Mouse (Mus musculus) frontal cortex, adult (tissue): ENCODE data around the gene Baz2b.

Source experiments
- ATAC-seq: cut with Nextera tagmentation; 2 replicates; pipeline ENCODE4 v1.9.2; 2017; ENCODE audit warnings: mild to moderate bottlenecking, moderate library complexity, mixed read lengths; ENCODE audit not compliant: low TSS enrichment

The Baz2b gene

DNA sequence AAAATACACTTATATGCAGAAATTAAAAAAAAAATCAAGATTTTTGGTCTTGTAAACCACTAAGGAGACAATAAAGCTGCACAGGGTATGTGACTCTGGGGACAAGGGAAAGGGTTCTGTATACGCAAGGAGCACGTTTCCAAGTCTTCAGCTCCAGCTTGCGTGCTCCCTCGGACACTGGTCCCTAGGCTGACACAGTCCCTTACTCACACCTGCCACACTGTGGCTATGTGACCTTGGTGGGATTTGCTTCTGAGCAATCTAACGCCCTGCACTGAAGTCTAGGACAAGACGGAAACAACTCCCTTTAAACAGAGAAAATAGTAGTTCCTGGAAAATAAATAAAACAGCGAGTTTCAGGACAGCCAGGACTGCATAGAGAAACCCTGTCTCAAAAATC is 253.7 kb downstream of the Baz2b start:
- ATAC-seq: no peak

DNA sequence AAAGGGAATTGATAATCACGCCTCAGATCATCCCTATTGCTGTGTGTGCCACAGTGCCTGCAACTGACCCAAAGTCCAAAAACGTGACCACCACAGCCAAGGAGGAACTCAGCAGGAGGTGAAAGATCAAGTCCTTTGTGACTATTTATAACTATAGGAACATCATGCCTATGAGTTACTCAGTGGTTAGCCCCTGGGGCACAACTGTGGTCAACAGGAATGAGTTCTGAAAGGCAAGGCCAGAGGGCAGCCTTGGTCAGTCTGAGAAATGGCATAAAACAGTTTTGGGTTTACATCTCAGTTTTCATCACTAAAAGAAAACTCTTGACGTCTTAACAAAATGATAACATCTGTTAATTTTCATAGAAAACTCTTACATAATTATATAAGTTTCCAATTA is 254.8 kb downstream of the Baz2b start:
- ATAC-seq: no peak

DNA sequence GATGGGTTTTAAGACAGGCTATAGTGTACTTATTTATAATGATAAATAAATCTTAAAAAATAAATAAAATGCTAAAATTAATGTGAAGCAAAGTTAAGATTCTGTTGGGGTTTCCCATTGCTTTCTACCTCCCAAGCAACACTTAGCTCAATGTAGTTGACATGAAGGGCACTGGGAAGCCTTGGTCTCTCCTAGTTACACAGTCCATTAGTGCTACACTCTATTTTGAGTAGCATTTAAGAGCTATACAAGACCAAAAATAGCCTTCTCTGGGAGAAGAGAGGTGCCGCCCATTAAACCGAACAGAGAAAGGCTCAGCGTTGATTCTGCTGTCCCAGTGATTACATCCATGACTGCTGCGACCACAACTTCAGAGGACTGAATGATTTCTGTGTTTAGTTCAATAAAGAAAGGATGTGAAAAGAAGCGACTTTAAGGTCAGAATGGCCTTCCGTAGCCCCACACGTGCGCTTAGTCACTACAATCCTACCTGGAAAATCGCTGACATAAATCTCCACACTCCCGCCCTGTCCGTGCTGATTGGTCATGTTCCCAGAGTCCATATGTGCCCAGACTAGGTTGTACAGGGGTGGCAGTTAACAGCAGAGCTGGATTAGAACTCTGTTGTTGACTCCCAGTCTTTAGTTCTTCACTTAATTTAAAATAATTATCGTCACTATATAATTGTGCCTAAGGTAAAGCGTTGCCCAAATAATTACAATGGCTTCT is 257.2 kb downstream of the Baz2b start:
- no peak for ATAC-seq

DNA sequence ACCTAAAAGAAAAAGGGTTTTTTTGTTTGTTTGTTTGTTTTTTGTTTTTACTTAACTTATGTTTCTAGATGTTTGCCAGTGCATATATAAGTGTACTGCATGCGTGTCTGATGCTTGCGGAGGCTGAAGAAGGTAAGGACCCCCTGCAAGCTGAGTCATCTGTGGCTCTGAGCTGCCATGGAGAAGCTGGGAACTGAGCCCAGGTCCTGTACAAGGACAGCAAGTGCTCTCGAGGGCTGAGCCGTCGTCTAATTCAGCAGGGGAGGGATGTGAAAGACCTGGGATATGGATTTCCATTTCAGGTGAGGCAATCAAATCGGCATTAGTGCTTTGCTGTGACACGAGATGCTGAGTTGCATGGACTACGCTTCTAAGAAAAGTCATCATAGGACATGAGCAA is 257.9 kb downstream of the Baz2b start:
- ATAC-seq: no peak

DNA sequence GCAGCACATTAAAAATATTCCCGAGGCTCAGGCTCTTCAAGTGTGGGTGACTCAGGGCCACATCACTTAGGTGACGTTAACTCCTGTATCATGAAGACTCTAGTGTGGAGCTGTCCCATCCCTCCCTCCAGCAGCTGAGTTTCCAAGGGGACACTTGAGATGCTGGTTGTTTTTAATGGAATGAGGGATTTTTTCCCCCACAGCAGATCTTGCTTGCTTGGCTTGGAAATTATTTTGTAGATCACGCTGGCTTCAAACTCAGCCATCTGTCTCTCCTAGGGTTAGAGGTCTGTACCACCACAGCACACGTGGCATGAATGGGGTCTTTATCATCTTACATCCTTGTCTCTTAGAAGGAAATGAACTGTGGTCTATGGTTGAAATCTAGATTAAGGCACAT is 258.5 kb downstream of the Baz2b start:
- no peak for ATAC-seq

DNA sequence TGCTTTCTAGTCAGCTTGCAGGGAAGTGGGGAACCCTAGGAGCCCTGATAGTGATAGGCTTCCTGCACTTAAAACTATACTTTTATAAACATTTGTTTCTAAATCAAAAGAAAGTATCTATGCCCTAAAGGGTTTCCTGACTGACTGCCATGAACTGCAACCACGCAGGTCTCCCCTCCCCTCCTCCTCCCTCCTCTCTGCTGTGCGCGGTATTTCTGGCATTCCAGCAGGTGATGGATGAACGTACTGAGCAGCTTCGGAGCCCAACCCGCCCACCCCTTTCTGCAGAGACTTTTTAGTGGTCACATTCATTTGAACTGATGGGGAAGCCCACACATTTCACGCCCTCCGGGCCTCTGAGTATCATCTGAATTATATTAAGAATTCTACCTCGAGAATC is 273.3 kb downstream of the Baz2b start:
- no peak for ATAC-seq

DNA sequence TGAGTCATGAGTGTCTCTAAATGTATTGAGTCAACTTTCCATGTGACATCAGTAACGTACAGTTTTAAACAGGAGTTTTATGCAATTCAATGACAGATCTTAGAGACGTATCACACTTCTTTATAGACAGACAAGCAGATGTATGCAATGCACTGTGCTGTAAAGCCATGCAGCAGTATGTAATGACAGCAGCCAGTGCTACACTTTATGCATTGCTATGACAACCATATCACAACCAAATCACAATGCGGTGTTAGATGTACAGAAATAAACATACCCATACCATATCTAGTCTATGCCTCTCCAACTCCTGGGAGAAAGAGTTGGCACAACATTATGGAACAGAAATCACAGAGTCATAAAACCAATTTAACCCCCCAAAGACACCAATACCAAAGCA is 276.5 kb downstream of the Baz2b start:
- 0 out of 2 replicates have a peak, but pooled peaks have one; percentile 16 for ATAC-seq

DNA sequence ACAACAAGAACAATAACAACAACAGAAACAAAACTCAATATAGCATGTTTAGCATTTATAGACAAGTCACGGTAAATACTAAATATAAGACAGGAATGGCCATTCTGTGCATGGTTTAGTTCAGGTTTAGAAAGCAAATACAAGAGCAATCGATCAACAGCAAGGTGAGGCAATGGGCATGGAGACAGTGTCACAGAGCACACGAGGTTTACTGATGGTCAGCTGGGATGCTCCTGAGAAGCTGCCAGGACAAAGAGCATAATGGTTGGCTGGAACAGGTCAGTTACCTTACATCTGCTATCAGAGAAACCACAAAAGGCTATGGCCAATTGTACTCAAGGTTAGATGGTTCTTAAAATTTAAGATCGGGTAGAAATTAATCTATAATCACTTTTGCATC is 277.4 kb downstream of the Baz2b start:
- ATAC-seq: no peak

DNA sequence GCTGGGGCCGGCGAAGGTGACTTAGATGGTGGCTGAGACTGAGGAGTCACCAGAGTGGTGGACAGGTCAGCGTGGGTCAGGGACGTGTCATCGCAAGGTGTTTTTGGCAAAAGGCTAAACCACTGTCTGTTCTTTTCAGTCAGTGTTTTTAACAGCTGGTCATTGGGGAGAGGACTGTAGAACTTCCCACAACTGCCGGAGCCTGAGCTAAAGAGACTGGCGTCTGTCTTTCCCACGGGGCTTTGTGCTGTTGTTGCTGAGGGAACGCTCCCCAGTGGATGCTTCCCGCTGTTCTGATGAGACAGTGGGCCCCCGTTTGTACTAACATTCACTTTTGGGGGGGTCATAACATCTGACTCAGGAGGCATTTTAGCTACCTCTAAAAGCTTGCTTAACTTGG is 296.0 kb downstream of the Baz2b start:
- no peak for ATAC-seq

DNA sequence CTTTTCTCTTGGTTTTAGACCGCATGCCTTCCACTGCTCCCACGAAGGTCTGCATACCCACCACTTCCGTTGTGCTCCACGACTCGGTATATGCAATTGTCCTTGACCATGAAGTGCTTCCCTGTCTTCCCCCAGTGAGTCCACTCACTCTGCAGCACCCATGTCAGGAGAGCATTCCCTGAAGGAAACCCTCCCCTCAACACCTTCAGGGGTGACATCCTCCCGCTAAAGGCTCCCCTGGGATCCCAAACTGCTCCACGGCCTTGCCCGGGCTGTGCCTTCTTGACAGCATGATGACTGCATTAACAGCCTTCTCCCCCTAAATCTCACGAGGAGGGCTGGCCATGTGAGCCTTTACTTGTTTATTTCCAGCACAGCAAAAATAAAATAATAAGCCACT is 301.6 kb downstream of the Baz2b start:
- ATAC-seq: no peak

DNA sequence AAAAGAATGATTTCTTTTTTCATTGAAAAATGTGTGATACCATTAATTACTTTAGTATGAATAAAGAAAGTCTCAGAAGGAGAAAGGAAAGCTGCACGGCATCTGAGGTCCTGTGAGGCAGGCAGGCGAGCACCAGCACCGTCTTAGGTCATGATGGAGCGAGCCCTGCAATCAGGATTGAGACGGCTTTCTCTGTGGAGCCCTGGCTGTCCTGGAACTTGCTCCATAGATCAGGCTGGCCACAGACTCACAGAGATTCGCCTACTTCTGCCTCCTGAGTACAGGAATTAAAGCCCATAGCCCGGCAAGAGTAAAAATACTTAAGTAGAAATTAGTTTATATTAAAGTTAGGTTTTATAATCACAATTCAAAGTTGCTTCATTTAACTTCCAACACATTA is 305.6 kb downstream of the Baz2b start:
- ATAC-seq: no peak

DNA sequence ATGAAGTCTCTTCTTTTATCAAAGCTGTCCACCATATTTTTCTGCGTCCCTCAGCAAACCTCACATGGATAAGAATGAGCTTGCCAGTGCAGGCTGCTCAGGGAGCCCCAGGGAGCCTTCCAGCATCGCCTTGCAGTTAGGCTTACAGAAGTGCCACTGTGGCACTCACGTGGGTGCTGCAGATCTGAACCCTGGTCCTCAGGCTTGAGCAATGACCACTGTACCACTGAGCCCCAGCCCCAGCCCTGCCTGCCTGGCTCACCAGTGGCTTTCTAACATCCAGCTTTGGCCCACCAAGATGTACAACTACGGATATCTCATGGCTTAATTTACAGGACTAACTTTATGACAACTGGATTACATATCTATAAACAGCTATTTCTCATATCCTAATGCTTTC is 311.0 kb downstream of the Baz2b start:
- ATAC-seq: no peak

DNA sequence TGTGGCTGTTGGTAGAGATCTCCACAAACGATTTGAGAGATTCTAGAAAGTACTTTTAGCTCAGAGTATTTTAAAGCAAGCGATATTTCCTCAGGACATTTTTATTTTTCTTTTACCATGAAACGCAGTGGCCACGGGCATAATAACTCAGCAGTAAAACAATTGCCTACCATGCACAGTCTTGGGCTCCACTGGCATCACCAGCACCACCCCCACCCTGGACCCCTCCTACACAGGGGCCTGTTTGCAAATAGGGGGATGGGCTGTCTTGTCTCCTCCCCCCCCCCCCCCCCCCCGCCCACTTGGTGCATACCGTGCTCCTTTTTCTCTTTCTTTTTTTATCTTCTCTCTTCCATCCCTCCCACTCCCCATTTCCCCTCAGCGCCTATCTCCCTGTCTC is 311.5 kb downstream of the Baz2b start:
- no peak for ATAC-seq

DNA sequence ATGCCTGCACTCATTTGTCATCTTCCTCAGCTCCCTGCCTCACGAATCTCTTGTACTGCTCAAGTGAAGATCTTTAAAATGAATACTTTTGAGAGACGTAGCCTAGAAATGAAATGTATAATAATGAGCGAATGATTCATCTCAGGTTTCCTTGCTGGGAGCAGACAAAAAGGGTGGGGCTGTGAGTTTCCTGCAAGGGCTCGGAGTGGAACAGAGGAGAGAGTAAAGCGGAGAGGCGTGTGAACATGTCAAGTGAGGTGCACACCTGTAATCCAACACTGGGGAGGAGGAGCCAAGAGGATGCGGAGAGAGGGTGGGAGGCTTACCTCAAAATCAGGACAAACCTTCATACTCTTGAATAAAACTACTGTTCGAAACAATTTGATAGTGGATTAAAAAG is 312.8 kb downstream of the Baz2b start:
- ATAC-seq: peak; percentile 48; the same call in 1 of the 2 replicates

DNA sequence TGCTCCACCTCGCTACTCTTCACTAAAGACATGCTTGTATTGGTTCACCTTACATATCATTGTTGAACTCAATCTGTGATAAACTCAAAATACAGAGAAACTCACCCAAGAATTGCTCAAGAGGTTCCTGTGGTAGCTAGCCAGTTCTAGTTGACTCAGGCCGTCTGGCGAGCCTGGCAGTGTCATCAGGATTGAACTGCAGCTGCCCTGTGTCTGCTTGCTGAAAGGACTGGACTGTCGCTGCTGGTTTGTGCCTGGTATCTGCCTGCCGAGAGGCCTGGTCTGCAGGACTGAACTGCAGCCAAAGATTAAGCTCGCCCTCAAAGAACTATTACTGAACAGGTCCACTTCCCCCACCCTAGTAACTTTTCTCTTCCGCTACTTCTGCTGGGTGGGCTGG is 313.2 kb downstream of the Baz2b start:
- no peak for ATAC-seq

DNA sequence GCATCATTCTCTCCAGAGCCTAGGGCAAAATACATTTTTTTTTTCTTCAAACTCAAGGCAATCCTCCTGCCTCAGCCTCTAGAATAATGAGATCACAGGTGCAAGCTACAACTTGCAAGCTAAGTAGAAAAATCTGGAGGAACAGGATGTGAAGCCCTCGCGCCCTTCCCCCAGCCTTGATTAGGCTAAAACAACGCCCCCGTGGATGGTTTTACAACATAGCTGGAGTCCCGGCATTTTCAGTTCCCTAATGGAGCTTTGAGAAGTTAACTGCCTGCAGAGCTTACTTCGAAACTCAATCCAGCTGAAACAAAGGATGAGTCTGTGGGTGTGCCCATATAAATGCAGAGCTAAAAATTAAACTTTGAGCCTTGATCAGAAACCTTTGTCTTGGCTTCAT is 319.9 kb downstream of the Baz2b start:
- ATAC-seq: no peak

DNA sequence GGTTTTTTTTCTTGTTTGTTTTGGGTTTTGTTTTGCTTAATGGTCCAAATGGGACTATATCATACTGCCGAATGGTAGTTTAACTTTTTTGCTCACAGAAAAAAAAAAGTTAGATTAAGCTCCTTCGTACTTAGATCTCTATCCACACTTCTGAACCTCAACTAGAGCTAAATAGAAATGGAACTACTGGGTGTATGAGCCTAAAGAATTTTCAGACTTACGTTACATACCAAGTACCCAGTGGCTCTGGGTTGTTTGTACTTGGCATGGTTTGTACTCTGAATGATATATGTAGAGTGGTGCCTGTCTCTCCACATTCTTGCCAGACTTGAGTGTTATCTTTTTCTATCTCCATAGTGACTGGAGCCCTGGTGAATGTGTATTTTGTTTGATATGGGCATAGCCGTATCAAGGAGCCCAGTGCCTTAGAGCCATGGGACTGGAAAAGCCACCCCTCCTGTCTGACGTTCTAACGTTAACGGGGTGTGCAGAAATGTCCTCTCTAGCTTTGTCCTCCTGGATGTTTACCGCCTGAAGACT is 326.8 kb downstream of the Baz2b start:
- ATAC-seq: peak; percentile 50

DNA sequence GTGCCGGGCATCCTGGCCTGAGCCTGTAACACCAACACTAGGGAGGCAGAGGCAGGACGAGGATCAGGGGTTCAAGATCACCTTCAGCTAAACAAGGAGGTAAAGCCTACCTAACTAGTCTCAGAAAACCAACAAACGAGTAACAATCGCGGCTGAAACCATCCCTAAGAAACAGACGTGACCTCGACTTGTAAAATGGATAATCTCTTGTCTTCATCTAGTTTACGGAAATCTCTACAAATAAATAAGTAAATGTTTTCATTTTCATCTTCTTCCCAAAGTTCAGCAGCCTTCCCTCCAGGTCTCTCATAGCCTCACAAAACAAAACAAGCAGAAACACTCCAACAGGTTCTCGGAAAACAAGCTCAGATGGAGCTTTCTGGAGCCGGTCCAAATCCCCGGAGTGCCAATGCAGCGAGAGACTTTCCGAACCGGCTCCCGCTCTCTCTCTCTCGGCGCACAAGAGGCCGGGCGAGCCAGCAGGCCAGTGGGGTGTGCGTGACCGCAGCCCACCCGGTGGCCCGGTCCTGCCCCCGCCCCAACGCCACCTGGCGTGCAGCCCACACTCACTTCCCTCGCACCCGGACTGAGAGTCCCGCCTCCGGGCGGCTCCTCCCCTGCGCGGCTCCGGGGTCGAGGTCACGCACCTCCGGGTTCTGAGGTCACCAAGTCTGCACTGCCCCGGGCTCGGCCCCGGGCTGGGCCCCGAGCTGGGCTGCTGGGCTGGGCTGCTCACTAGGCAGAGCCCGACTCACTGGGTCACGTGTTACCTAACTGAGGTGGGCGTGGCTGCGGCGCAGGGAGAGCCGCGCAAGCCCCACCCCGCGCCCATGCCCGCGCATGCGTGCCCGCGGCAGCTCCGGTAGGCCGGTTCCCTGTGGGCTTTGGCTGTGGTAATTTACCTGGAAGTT is 327.6 kb downstream of the Baz2b start, which contains the start of gene Wdsub1:
Gene Wdsub1 (minus strand): TSS at position 761 of the 911 bp plus-strand sequence.
- peak; percentile 97 for ATAC-seq

DNA sequence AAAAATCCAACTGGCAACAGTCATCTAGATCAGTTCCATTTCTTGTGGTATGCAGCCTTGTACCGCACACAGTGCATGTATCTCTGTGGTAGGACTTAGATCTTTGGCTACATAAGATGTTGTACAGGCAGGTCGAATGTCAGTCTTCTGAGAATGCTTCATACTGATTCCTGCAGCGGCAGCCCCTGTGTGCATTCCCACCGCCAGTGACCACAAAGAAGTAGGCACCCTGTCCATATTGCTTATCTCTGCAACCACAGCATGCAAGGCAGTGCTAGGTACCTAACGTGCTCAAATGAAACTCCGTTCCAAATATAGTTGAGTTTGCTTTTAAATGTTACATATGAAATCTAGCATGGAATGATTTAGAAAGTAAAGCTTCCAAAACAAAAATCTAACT is 328.2 kb downstream of the Baz2b start:
- no peak for ATAC-seq

DNA sequence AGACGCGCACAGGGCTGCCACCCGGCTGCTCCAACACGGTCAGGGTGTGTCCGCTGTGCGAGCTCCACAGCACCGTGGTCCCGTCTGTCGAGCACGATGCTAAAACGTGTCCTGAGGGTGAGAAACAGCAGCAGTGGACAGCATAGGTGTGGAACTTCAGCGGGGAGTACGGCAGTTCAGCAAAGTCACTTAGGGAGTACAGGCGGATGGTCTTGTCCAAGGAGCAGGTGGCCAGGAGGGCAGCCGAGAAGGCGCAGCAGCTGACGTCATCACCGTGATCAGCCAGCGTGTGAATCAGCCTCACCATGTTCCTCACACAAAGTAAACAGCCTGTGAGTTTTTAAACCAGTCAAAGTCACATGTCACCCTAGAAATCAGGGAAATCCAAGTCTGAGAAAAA is 331.4 kb downstream of the Baz2b start:
- no peak for ATAC-seq

DNA sequence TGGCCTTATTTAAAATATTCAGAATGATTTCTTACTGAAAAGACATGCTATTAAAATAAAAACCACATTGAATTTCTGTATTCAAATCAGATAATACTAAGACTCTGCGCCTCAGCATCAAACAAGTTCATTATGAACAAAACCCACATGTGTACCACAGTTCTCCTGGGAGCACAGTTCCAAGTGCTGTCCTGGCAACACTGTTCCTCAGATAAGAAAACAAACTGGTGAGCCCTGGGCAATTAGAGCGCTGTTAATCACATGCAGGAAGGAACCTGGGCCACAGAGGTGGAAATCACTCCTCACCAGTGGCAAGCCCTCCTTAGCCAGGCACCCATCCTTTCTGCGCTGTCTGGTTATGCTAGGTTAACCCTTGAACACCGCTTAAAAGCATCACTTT is 332.3 kb downstream of the Baz2b start:
- ATAC-seq: no peak

DNA sequence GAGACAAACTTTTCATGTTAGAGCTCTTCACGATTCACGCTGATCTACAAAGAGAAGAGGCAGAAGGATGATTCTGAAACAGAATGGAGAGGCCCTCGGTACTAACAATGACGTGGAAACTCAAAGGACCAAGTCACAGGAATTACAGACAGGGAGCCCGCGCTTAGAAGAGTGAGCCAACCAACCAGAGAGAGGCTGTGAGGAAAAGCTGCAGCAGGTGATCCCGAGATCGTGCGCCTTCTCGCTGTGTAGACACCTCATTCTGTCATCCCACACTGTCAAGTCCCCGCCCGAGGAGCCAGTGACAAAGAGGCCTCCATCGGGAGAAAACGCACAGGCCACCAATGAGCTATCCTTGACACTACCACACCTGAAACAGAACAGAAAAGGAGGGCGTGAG is 333.2 kb downstream of the Baz2b start:
- ATAC-seq: no peak

DNA sequence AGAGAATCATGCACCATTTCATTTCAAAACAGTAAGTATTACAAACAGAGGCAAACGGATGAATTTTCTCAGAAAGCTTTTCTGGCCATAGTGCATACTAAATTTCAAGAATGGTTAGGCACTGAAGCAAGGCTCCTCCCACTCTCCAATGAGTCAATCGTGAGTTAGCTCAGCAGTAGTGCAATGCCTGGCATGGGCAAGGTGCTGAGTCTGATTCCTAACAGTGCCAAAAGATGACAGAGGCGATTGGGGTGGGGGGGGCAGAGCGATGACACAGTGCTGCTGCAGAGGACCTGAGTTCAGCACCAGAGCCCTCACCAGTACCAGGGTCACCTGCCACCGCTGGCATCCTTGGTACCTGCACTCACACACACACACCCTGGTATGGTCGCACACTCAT is 339.1 kb downstream of the Baz2b start:
- peak; percentile 84 for ATAC-seq
